Mouse (Mus musculus) granulocyte monocyte progenitor cell, adult 5-6 weeks (primary cell): ENCODE results near the gene Ehd2. TPM values are rescaled to one million over a fixed set of nuclear protein-coding genes. Genes with fewer than 3 reads are reported as not detected.
A peak's percentile ranks its signal among the peaks of the same experiment; 100 is the strongest.

Source experiments
- ATAC-seq: replicated peaks from 2 replicates; pipeline ENCODE4 v1.8.0; 2016; ENCODE audit warnings: mild to moderate bottlenecking, moderate TSS enrichment, inconsistent platforms; ENCODE audit not compliant: poor library complexity, severe bottlenecking
- total RNA-seq, 2 experiments: library from RNA; stranded (forward) in 1 of 2; stranded (reverse) in 1 of 2; fragments of 200-712, 200-1000 nt in 1 of 2; fragments of >200 nt in 1 of 2; fragmentation: Nextera tagmentation in 1 of 2; gene quantifications; 2 replicates each; pipeline ENCODE4 v1.2.3; 2014 to 2017

Ehd2 gene
- total RNA-seq, 2 experiments from 2014 or later: not detected

DNA sequence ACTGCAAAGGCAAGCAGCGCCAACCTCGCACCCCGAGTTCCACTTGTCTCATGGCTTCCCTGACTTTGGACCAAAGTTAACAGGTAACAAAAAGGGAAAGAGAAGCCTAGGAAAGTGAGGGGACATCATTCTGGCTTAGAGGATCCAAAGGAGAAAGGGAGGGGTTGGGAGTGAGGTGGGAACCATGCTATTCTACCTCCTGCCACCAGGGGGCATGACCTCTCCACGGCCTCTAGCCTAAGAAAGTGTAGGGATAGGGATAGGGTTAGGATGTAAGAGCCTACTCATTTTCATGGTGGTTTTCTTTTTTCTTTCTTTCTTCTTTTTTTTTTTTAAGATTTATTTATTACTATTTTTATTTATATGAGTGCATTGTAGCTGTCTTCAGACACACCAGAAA lies 8.5 kb upstream of the Ehd2 start:
- peak; percentile 70 for ATAC-seq

DNA sequence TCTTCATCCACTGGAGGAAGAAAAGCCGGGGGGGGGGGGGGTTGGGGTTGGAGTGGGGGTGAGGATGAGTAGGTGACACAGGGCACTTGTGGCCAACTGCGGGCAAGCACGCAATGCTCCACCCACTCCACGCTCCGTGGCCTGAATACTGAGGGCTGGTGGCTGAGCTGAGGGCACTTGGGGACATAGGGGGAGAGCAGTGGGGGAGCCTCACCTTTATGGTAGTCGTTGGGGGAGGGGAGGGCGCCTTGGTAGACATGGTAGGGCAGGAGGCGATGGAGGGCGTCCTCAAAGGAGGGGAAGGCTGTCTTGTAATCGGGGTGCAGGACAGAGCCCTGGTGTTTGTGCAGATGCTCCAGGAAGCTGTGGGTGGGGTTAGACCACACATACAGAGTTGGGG lies 8.1 kb upstream of the Ehd2 start:
- ATAC-seq: no peak

DNA sequence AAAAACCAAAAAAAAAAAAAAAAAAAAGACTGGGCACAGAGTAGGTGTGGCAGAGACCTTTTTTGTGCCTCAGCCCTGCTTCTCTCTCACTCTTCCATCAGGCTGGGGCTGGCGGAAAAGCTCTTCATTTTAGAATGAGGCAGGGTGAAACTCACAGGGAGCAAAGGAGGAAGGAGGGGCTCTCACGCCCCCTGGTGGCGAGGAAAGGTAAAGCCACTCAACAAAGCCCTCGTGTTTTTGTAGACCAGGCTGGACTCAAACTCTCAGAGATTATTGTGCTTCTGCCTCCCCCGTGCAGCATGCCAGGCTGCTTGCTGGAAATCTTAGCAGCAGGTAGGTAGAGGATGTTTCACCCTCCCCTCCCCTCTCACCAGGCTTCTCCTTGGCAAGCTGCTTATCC lies 7.3 kb upstream of the Ehd2 start:
- peak; percentile 47 for ATAC-seq

DNA sequence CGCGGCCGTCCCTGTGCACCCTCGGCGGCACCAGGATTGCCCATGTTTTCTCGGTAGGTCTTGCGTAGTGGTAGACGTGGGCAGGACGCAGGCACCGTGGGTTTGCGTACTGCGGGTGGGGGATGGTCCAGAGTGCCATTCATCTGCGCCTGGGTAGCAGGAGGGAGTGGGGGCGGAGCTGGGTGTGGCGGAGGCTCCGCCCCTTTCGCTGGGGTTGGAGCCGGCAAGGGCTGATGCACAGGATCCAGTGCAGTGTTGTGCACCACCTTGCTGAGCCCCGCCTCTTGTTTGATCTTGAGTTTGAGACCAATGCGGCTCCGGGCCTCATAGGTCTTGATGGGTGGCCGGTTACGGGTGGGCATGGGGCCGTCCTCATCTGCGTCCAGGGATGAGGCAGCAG lies 4.9 kb upstream of the Ehd2 start:
- no peak for ATAC-seq

DNA sequence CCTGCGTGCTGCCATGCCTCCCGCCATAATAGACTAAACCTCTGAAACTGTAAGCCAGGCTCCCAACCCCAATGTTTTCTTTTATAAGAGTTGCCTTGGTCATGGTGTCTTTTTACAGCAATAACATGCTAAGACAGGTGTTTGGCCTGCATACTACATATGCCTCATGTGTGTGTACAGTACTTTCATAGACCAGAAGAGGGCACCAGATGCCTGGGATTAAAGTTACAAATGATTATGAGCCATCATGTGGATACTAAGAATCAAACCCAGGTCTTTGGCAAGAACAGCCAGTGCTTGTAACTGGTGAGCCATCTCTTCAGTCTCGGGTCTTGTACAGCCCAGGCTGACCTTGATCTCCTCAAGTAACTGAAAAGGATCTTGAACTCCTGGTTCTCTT lies 2.3 kb upstream of the Ehd2 start:
- peak; percentile 29; the same call in 1 of the 2 replicates for ATAC-seq

DNA sequence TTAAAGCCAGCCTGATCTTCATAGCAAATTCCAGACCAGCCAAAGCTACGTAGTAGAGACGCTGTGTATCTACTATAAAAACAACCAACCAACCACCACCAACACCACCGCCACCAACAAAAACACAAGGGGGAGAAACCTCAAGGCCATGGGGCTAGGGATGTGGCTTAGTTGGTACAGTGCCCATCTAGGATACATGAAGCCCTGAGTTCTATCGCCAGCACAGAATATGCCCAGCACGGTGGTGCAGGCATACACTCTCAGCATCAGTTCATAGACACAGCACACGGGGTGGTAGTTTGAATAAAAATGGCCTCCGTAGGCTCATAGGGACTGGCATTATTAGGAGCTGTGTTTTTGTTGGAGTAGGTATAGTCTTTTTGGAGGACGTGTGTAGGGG lies 955 bp upstream of the Ehd2 start:
- no peak for ATAC-seq

DNA sequence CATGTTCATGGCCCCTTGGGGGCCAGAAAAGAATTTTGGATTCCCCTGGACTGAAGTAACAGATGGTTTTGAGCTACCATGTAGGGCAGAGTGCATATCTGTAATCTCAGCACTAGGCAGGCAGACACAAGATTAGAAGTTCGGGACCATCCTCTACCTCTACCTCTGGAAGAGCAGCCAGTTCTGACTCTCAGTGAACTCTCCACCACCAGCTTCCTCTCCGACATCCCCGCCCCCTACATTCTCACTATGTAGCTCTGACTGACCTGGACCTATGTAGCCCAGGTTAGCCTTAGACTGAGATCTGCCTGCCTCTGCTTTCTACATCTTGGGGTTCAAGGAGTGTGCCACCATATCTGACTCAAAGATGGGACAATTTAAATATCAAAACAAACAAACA lies 878 bp downstream of the Ehd2 start:
- ATAC-seq: no peak

DNA sequence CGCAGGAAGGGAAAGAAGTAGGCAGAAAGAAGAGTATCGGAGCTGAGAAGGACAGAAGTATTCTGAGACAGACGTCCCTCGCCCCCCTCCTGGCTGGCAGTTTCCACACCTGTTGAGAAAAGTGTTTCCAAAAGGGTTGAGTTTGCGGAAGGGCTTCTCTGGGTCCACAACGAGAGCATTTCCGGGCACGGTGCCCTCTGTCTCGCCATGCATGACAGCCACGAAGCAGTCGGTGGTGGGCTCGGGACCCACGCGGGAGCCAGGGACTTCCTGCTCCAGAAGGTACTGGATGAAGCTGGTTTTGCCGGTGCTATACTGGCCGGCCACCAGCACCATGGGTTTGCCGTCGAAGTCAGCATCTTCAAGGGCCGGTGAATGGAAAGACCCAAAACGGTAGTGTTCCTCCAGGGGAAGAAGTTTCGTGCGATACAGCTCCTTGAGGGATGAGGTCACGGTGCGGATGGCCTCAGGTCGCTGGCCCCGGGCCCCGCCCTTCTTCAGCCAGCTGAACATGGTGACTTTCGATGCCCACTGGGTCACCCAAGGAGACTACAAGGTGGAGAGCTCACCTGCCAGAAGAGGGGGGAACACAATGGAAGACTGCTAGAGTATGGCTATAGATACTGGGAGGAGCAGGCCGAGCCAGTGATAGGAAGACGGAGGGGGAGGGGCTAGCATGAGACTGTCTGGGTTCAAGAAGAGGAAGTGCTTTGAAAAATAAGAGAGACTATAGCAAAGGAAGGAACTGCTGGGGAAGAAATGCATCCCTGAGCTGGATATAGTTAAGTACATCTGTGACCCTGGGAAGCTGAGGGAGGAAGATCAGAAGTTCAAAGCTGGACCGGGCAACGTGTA lies 3.3 kb downstream of the Ehd2 start:
- ATAC-seq: peak; percentile 36; the same call in 1 of the 2 replicates

DNA sequence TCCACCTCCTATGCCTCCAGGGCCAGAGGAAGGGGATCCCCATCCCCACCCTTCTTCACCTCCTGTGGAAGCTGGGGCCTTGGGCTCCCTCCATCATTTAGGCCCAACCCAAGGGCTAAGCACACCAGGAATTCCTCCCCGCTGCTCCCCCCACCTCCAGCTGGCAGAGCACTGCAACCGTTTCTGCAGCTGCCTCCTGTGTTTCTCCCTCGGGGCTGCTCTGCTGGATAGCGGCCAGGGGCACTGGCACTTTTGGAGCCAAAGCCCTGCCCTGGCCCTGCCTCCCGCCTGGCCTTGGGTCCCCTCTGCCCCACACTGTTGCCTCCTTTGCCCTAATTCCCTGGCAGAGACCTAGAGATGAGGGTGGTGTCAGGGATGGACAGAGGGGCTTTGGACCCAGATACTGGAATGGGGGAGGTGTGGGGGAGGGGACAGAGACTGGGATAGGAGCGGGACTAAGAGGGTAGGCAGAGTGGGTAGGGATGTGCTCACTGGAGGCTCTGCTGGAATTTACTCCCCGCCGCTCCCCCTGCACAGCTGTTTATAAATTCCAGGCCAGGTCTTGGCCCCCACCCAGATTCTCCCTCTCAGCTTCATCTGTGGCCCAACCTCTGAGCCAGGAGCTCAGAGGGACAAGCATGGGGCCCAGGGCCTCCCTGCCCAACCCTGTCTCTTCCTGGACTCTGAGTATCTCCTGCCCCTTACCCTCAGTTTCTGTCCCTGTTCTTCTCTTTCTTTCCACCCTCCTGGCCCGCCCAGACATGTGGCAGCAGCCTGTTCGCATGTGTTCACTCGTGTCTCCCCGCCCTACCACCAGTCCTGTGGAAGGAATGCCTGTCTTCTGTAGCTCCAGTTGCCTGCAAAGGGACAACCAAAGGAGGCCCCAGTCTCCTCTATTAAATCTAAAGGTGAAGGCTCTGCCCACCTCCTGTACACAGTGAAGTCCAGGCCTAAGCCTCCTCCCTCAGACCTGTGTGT lies 4.8 kb downstream of the Ehd2 start:
- ATAC-seq: no peak

DNA sequence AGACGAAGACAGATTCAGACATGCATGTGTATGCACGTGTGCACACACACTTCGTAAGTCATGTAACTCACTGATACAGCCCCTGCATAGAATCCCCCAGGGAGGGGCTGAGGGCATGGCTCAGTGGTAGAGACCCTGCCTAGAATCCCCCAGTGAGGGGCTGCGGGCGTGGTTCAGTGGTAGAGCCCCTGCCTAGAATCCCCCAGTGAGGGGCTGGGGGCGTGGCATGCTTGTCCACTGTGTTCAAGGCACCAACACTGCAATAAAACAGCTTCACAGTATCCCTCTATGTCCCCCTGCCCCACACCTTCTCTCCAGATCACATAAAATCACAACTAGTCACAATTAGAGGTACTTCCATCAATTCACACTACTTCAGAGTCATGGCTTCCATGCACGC lies 5.6 kb downstream of the Ehd2 start:
- no peak for ATAC-seq

DNA sequence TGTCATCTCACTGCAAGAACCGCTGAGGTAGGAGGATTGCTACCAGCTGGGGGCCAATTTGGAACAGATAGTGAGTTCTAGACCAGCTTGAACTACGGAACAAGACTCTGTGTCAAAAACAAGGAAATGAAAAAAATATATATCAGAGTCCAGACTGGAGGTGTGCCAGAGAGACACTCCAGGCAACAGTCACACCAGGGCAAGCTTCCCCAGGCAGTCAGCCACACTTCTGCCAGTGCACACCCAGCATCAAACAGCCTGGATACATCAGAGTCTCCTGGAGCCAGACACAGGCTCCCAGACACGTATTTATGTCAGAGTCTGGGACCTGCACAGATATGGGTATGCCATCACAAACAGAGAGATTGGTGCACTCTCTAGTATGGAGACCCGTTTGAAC lies 6.1 kb downstream of the Ehd2 start:
- ATAC-seq: no peak

DNA sequence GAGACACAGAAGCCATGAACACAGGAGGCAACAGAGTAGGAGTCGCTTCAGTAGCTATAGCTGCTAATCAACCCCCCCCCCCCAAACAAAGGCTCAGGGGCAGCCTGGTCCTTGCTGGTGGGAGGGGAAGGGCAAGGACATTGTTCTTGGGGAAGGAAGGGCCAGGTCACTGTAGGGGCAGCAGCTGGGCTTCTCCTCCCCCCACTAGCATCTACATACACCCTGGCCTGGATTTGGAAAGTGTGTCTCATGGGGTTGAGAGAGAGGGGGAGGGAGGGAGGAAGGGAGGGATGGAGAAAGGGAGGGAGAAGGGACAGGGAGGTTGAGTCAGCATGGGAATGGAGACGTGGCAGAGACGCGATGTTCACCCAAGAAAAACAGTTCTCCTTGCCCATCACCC lies 6.7 kb downstream of the Ehd2 start:
- ATAC-seq: no peak

DNA sequence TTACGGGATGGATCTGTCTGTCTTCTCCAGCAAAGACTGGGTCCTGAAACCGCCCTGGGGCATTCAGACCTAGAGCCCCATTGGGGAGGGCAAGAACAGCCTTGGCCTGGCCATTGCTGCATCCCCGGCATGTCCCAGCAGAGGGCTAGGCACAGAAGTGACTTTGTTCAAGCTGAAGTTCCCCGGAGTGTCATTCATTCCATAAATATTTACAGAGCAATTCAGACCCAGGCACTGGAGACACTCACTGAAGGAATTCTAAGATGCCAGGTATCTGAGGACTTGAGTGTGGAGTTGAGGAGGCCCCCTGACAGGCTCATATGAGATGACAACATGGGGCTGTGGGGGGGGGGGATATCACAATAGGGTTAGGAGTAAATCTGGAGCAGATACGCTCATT lies 11.2 kb downstream of the Ehd2 start:
- no peak for ATAC-seq

DNA sequence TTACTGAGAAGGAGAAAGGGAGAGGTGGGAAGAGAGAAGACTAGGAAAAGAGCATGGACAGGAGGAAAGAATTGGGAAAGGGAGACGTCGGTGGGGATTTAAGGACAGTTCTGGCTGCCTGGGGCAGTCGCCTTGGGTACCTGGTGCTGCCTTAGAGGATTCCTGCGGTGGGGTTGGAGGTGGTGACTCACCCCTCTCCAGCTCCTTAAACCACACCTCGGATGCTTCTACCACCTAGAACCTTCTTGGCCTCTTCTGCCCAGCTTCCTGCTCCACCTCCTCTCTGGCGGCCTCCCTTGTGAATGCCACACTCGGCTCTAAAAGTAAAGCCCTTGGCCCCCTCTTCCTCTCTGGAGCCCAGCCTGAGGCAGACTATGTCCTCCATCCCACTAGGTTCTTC lies 11.9 kb downstream of the Ehd2 start:
- peak; percentile 28 for ATAC-seq

DNA sequence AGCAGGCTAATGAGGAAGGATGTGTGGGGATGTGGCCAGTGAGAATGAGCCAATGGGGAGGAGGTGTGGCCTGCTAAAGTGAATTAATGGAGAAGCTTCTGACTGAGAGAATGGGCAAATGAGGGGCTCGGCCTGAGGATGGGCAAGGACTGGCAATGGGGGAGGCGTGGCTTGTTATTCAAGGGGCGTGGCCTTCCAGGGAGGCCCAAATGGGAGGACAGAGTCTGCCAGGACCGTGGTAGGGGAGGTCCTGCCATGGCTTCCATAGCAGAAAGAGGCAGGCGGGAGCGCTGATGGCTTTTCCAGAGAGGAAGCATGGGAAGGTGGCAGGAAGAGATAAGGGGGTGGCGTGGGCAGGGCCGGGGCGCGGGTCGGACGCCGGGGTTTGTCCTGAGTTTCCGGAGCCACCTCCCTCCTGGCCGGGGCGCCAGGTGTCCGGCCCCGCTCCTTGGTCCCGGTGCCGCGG lies 12.4 kb downstream of the Ehd2 start:
- ATAC-seq: peak; percentile 78

DNA sequence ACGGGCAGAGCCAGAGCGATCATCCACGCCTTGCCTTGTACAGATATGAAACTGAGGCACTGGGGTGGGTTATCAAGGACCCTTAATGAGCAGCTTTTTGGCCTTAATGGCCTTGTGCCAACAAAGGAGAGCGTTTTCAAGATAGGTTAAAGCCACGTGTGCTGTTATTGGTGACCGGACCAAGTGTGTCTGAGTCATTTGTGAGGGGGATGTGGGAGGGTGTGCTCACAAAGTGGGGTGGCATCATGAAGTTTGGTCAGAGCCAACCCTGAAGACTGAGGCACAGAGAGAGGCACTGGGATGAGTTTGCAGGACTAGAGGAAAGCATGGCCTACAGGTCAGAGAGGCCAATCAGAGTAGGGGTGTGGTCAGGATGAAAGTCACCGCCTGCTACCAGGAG lies 12.9 kb downstream of the Ehd2 start:
- peak; percentile 10; the same call in 1 of the 2 replicates for ATAC-seq

DNA sequence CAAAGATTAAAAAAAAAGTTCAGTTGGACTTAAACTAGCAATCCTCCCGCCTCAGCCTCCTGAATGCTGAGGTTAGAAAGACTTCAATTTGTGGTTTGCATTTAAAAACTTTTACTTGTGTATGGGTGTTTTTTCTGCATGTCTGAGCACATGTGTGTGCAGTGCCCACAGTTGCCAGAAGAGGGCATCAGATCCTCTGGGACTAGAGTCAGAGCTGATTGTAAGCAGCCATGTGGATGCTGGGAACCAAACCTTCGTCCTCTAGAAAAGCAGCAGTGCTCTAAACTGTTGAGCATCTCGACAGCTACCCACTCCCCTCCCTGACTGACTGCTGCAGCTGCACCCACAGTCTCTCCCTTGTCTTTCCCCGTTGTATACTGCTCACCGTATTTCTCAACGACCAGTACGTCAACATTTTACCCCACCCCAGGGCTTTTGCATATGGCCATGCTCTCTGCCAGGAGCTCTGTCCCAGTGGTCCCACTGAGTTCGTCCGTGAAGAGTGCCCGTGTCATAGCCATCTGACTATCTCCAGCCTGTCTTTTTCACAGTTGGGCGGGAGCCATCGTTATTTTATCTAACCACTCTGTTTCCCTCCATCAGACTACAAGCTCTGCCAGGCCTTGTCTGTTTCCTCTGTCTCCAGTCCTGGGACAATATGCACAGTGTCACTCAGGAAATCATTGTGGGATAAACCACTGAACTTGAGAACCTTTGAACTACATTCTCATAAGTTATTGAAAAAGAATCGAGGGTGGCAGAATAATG lies 13.9 kb downstream of the Ehd2 start:
- no peak for ATAC-seq

DNA sequence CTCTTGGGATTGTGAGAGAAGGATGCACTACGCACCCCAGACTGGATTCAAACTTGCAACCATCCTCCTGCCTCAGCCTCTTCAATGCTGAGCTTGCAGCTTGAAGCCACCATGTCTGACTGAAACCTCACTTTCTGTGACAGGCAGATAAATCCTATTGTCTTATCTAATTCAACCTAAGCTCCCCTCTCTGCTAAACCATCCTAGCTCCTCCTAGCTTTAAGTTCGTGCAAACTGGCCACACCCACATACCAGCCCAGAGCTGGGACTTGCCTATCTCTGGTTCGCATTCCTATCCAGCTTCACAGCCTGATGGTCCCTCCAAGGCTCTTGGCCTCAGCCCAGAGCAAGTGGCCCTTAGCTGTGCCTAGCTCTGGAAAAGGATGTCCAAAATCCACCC lies 15.0 kb downstream of the Ehd2 start:
- no peak for ATAC-seq

DNA sequence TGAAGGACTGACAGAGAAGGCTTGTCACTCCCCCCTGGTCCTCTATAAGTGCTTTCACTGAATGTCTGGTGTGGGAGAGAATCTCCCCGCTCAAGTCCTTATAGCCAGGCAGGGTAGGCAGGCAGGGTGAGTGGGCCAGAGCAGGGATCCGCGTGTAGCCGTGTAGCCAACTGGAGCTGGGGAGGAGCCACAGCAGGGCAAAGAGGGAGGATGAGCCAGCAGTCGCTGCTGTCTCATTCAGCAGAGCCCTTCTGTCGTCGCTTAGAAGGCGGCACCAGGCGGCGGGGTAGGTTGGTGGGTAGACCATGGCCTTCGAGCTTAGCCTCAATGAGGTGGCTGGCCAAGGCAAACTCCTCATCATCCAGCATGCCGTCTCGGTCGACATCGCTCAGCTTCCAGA lies 17.4 kb downstream of the Ehd2 start:
- ATAC-seq: no peak

DNA sequence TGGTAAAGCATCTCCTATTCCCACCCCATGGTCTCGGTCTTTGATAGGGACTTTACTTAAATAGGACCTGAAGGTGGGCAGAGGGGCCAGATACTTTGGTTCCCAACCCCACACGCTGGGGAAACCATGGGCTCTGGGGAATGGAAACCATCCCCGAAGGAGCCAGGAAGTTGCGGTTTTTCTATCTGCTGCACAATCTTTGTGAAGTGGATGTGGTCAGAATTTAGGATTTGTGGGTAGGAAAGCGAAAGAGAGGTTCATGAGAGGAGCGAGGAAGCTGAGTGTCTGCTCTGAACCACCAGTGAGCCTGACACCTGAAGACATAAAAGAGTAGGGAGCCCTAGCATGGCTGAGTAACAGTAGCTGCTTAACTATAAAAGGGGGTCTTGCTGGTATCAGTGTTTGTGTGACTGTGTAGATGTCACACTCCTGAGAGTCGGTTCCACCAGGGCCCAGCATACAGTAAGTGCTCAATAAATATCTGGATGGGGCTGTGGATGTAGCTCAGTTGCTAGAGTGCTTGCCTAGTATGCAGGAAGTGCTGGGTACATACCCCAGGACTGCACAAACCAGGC lies 18.1 kb downstream of the Ehd2 start:
- peak; percentile 45 for ATAC-seq
